Mouse (Mus musculus): ENCODE measurements around the gene Phactr4. TPM values are rescaled to one million over a fixed set of nuclear protein-coding genes. Genes with fewer than 3 reads are reported as not detected.
A peak's percentile ranks its signal among the peaks of the same experiment; 100 is the strongest.

Gene Phactr4
- total and polyA plus RNA-seq, 3 experiments: 0.95 to 9.6 (median 1.4) TPM

GRCm38 (mm10) chr4:132363487-132363886, 58.8 kb downstream of the Phactr4 start:
- DNase-seq (ENCODE audit: extremely low read depth): peak; percentile 80
- no peaks in the 10 kb centered on the region for H3K27me3 ChIP-seq (replicated peaks)
- peak overlapping the region; percentile 62; the same call in 1 of the 2 replicates for H3K27ac ChIP-seq (ENCODE audit: insufficient read depth, low read depth)
- TF ChIP-seq NELFE (IDR thresholded peaks at IDR 0.05; ENCODE audit: low read depth, low read length) (peak; percentile 30; the same call in 1 of the 2 replicates), ELF1 (IDR thresholded peaks at IDR 0.05; ENCODE audit: low read depth, low read length) (0 out of 2 replicates have a peak, but pooled peaks have one; percentile 23), ETS1 (conservative IDR thresholded peaks at IDR 0.05; ENCODE audit: low read depth, low read length) (0 out of 2 replicates have a peak, but pooled peaks have one; percentile 7), IRF4 (IDR thresholded peaks at IDR 0.05; ENCODE audit: low read depth, low read length) (peak; percentile 65), MEF2A (IDR thresholded peaks at IDR 0.05; ENCODE audit: borderline replicate concordance, low read depth, low read length) (no peak), BHLHE40 (IDR thresholded peaks at IDR 0.05; ENCODE audit: low read depth, low read length) (peak; percentile 23; the same call in 1 of the 2 replicates)
- peak overlapping the region in 1 of 3 experiments; percentile 28 for H3K4me3 ChIP-seq (replicated peaks in 1 of 3; ENCODE audit: low read depth in 2 of 3, low read length in 2 of 3, poor library complexity in 1 of 3)
- dilution Hi-C loops (cut with MboI; ENCODE audit: extremely low pct_ligation_motif_present, extremely low pct_unique_long_range_greater_than_20kb, low sequenced_read_pairs): no loop called here
- no peak overlapping the region for H3K9ac ChIP-seq (ENCODE audit: insufficient read depth, low read depth)
- peaks cover 17 to 49% of the 10 kb centered on the region in 2 experiments for H3K36me3 ChIP-seq (replicated peaks in 1 of 2; ENCODE audit: control insufficient read depth in 1 of 2, insufficient read depth in 1 of 2, low read length in 1 of 2)
- in situ Hi-C loops (cut with MboI; ENCODE audit: low pct_ligation_motif_present, low pct_unique_long_range_greater_than_20kb, low sequenced_read_pairs): no loop called here
- peak overlapping the region; percentile 71 for H3K4me2 ChIP-seq (ENCODE audit: insufficient read depth, low read depth, poor library complexity, severe bottlenecking)
- peaks cover 0 to 34% of the 10 kb centered on the region in 2 experiments; a peak in 2 of 4 replicates for H3K4me1 ChIP-seq (ENCODE audit: control insufficient read depth in 1 of 2, insufficient read depth in 2 of 2)
- H3K9me3 ChIP-seq (replicated peaks; ENCODE audit: low read length): no peaks in the 10 kb centered on the region
- H3K79me2 ChIP-seq (replicated peaks; ENCODE audit: control insufficient read depth, extremely low read depth, insufficient read depth, poor library complexity, severe bottlenecking): no peaks in the 10 kb centered on the region

DNA sequence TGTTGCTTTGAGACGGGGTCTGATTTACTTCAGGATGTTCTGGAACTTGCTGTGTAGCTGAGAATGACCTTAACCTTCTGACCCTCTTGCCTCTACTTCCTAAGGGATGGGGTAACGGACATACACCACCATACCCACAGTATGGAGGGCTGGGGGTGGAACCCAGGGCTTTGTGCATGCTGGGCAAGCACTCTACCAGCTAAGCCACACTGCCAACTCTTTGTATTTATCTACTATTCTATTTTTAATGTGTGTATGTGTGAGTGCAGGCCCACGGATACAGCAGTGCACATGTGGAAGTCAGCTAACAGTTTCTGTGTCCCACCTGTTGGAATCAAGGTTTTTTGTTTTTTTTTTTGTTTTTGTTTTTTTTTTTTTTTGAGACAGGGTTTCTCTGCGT, 62.8 kb downstream of the Phactr4 start:
- H3K36me3 ChIP-seq (replicated peaks in 1 of 2; ENCODE audit: control insufficient read depth in 1 of 2, insufficient read depth in 1 of 2, low read length in 1 of 2): peaks cover 8 to 42% of the 10 kb centered on the region in 2 experiments
- no peak for DNase-seq (ENCODE audit: extremely low read depth)

GRCm38 (mm10) chr4:132356170-132356569, 66.1 kb downstream of the Phactr4 start:
- Histone ChIP-seq H3K27ac (ENCODE audit: insufficient read depth, low read depth) (no peak overlapping the region), H3K4me2 (ENCODE audit: insufficient read depth, low read depth, poor library complexity, severe bottlenecking) (peak overlapping the region; percentile 89), H3K27me3 (replicated peaks) (no peaks in the 10 kb centered on the region), H3K79me2 (replicated peaks; ENCODE audit: control insufficient read depth, extremely low read depth, insufficient read depth, poor library complexity, severe bottlenecking) (peaks cover 20% of the 10 kb centered on the region), H3K9ac (ENCODE audit: insufficient read depth, low read depth) (no peak overlapping the region), H3K9me3 (replicated peaks; ENCODE audit: low read length) (no peaks in the 10 kb centered on the region), H3K36me3 (replicated peaks in 1 of 2; ENCODE audit: control insufficient read depth in 1 of 2, insufficient read depth in 1 of 2, low read length in 1 of 2) (peaks cover 8 to 46% of the 10 kb centered on the region in 2 experiments), H3K4me1 (ENCODE audit: control insufficient read depth in 1 of 2, insufficient read depth in 2 of 2) (peaks cover 5 to 35% of the 10 kb centered on the region in 2 experiments), H3K4me3 (replicated peaks in 1 of 3; ENCODE audit: low read depth in 2 of 3, low read length in 2 of 3, poor library complexity in 1 of 3) (peak overlapping the region in 2 of 3 experiments; percentile 15 to 33)
- peak; percentile 95 for TF ChIP-seq BHLHE40 (IDR thresholded peaks at IDR 0.05; ENCODE audit: low read depth, low read length)
- TF ChIP-seq EP300 (IDR thresholded peaks at IDR 0.05; ENCODE audit: low read length): no peak
- TF ChIP-seq TCF12 (IDR thresholded peaks at IDR 0.05; ENCODE audit: low read depth, low read length): no peak
- TF ChIP-seq GABPA (IDR thresholded peaks at IDR 0.05; ENCODE audit: insufficient replicate concordance, low read depth, low read length): no peak
- TF ChIP-seq ZNF384 (IDR thresholded peaks at IDR 0.05; ENCODE audit: low read depth, low read length): peak; percentile 68
- no peak for TF ChIP-seq RCOR1 (conservative IDR thresholded peaks at IDR 0.05; ENCODE audit: low read depth, low read length)
- no peak for TF ChIP-seq NELFE (IDR thresholded peaks at IDR 0.05; ENCODE audit: low read depth, low read length)
- no peak for TF ChIP-seq PAX5 (IDR thresholded peaks at IDR 0.05; ENCODE audit: low read length)
- TF ChIP-seq KAT2A (IDR thresholded peaks at IDR 0.05; ENCODE audit: insufficient replicate concordance, low read length): no peak
- no peak for TF ChIP-seq MEF2A (IDR thresholded peaks at IDR 0.05; ENCODE audit: borderline replicate concordance, low read depth, low read length)
- no peak for TF ChIP-seq CHD1 (IDR thresholded peaks at IDR 0.05; ENCODE audit: low read depth, low read length)
- no peak for TF ChIP-seq JUN (IDR thresholded peaks at IDR 0.05; ENCODE audit: insufficient read depth, low read depth, low read length)
- TF ChIP-seq POLR2A (IDR thresholded peaks at IDR 0.05; ENCODE audit: low read depth, low read length): peak; percentile 43; the same call in 1 of the 2 replicates
- TF ChIP-seq NRF1 (IDR thresholded peaks at IDR 0.05; ENCODE audit: low read depth, low read length): no peak
- no peak for TF ChIP-seq TBP (conservative IDR thresholded peaks at IDR 0.05; ENCODE audit: low read depth, low read length)
- TF ChIP-seq USF1 (IDR thresholded peaks at IDR 0.05; ENCODE audit: low read depth, low read length): no peak
- DNase-seq (ENCODE audit: extremely low read depth): peak; percentile 63
- dilution Hi-C loops (cut with MboI; ENCODE audit: extremely low pct_ligation_motif_present, extremely low pct_unique_long_range_greater_than_20kb, low sequenced_read_pairs) (no loop called here), in situ Hi-C loops (cut with MboI; ENCODE audit: low pct_ligation_motif_present, low pct_unique_long_range_greater_than_20kb, low sequenced_read_pairs) (loop anchor here (10.0 kb wide), 1 partner anchor 59 kb away; no protein-coding TSS in a partner anchor)

More for the DNA sequence above, 62.8 kb downstream of the Phactr4 start:
- H3K4me1 ChIP-seq (ENCODE audit: control insufficient read depth in 1 of 2, insufficient read depth in 2 of 2): peaks cover 2 to 36% of the 10 kb centered on the region in 2 experiments; a peak in 3 of 4 replicates
- dilution Hi-C loops (cut with MboI; ENCODE audit: extremely low pct_ligation_motif_present, extremely low pct_unique_long_range_greater_than_20kb, low sequenced_read_pairs) (no loop called here), in situ Hi-C loops (cut with MboI; ENCODE audit: low pct_ligation_motif_present, low pct_unique_long_range_greater_than_20kb, low sequenced_read_pairs) (loop anchor here (10.0 kb wide), 1 partner anchor 55 kb away; no protein-coding TSS in a partner anchor)
- no peak overlapping the region for H3K9ac ChIP-seq (ENCODE audit: insufficient read depth, low read depth)
- no peak overlapping the region for H3K4me2 ChIP-seq (ENCODE audit: insufficient read depth, low read depth, poor library complexity, severe bottlenecking)
- no peaks in the 10 kb centered on the region for H3K27me3 ChIP-seq (replicated peaks)
- no peaks in the 10 kb centered on the region for H3K9me3 ChIP-seq (replicated peaks; ENCODE audit: low read length)
- no peak overlapping the region for H3K4me3 ChIP-seq (replicated peaks in 1 of 3; ENCODE audit: low read depth in 2 of 3, low read length in 2 of 3, poor library complexity in 1 of 3)
- H3K27ac ChIP-seq (ENCODE audit: insufficient read depth, low read depth): no peak overlapping the region
- H3K79me2 ChIP-seq (replicated peaks; ENCODE audit: control insufficient read depth, extremely low read depth, insufficient read depth, poor library complexity, severe bottlenecking): no peaks in the 10 kb centered on the region
- TF ChIP-seq UBTF (IDR thresholded peaks at IDR 0.05; ENCODE audit: low read depth, low read length) (no peak), USF1 (IDR thresholded peaks at IDR 0.05; ENCODE audit: low read depth, low read length) (no peak), MAFK (IDR thresholded peaks at IDR 0.05; ENCODE audit: insufficient replicate concordance, low read length) (no peak), MAZ (IDR thresholded peaks at IDR 0.05; ENCODE audit: low read depth, low read length) (no peak), ZNF384 (IDR thresholded peaks at IDR 0.05; ENCODE audit: low read depth, low read length) (no peak), BHLHE40 (IDR thresholded peaks at IDR 0.05; ENCODE audit: low read depth, low read length) (no peak), MYC (IDR thresholded peaks at IDR 0.05; ENCODE audit: low read depth, low read length) (no peak), E2F4 (IDR thresholded peaks at IDR 0.05; ENCODE audit: insufficient replicate concordance, low read depth, low read length) (no peak), RAD21 (IDR thresholded peaks at IDR 0.05; ENCODE audit: low read depth, low read length) (no peak), HCFC1 (IDR thresholded peaks at IDR 0.05; ENCODE audit: low read depth, low read length) (no peak)
